Mouse (Mus musculus) embryonic fibroblast, embryonic 13.5 days (primary cell): ENCODE measurements around the gene Cwf19l1. TPM values are rescaled to one million over a fixed set of nuclear protein-coding genes. Genes with fewer than 3 reads are reported as not detected.
A peak's percentile ranks its signal among the peaks of the same experiment; 100 is the strongest.
"Not testable (repeated sequence)": the region's sequence is repeated elsewhere in the genome, so short reads cannot be mapped to it uniquely, and the experiment has no call there.

ENCODE experiments used
- H3K27ac ChIP-seq: 2 replicates; pipeline ENCODE4 v1.5.1; 2012; ENCODE audit warnings: low read length, control low read depth, inconsistent platforms; ENCODE audit not compliant: insufficient read depth
- H3K4me1 ChIP-seq: 2 replicates; pipeline ENCODE4 v1.6.1; 2011; ENCODE audit warnings: low read length; ENCODE audit not compliant: control insufficient read depth, insufficient read depth
- H3K4me3 ChIP-seq: 2 replicates; pipeline ENCODE4 v1.5.1; 2011; ENCODE audit warnings: mild to moderate bottlenecking, control low read depth, low read length; ENCODE audit not compliant: insufficient read depth
- CTCF ChIP-seq: IDR thresholded peaks from 2 replicates; pipeline ENCODE4 v1.5.1; 2011; ENCODE audit warnings: mild to moderate bottlenecking, control low read depth, low read length, moderate library complexity, borderline replicate concordance; ENCODE audit not compliant: insufficient read depth
- POLR2A ChIP-seq: IDR thresholded peaks from 2 replicates; pipeline ENCODE4 v1.6.1; 2011; ENCODE audit warnings: low read depth, mild to moderate bottlenecking, control low read depth, low read length, moderate library complexity
- polyA plus RNA-seq: library from polyadenylated mRNA; stranded (reverse); fragments of >200 nt; gene quantifications from 2 replicates; pipeline ENCODE4 v1.2.4, GENCODE M21; 2011; ENCODE audit warnings: low read depth; ENCODE audit not compliant: missing spikeins, insufficient read length

The Cwf19l1 gene
- polyA plus RNA-seq, 1 experiment: 18.0 TPM

GRCm38 (mm10) chr19:44148345-44148744, 12.7 kb upstream of the Cwf19l1 start:
- H3K4me1 ChIP-seq: peaks cover 3% of the 10 kb centered on the region; the same call in 1 of the 2 replicates
- TF ChIP-seq CTCF (no peak), POLR2A (no peak)
- H3K27ac ChIP-seq: no peak overlapping the region
- no peak overlapping the region for H3K4me3 ChIP-seq

DNA sequence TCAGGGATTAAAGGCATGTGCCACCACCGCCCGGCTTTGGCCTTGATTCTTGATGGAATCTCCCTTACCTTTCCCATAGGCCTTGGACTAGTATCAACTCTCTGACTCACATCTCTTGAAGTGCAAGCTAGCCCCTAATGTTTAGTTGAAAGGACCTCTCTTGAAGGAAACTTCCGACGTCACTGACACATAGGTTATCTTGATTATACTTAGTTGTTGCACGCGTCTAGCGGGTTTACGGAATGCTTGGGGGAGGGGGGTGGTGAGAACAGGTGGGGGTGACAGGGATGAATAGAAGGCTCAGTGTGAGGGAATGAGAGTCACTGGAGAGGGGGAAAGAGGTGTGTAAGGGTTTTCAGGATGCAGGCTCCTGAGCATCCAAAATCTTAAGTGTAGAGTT, 11.3 kb upstream of the Cwf19l1 start:
- Histone ChIP-seq H3K4me3 (no peak overlapping the region), H3K27ac (no peak overlapping the region), H3K4me1 (peaks cover 3% of the 10 kb centered on the region; the same call in 1 of the 2 replicates)
- TF ChIP-seq POLR2A (no peak), CTCF (no peak)

DNA sequence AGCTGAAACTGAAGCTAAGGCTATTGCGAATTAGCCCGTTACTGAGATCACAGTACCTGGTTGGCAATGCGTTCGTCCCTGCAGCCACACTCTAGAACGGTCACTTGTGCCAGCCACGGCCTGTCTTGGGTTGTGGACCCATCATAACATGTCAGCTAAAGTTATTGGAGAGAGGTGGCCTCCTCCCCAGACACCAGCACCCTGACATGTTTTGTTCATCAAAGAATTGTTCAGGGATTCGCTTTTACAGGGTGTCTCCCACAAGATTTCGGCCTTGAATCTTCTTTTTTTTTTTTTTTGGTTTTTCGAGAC, 10.8 kb upstream of the Cwf19l1 start:
- H3K4me1 ChIP-seq: peaks cover 3% of the 10 kb centered on the region; the same call in 1 of the 2 replicates
- H3K27ac ChIP-seq: no peak overlapping the region
- no peak overlapping the region for H3K4me3 ChIP-seq
- TF ChIP-seq POLR2A (no peak), CTCF (no peak)

- TF ChIP-seq POLR2A: peak; percentile 81
- TF ChIP-seq CTCF: no peak
- no peak within 1 kb of the TSS for H3K27ac ChIP-seq
- H3K4me3 ChIP-seq: peak within 1 kb of the TSS; percentile 81
- H3K4me1 ChIP-seq: peaks cover 3% of the 10 kb centered on the region; the same call in 1 of the 2 replicates
Measured at GRCm38 (mm10) chr19:44145702-44146567, 10.3 kb upstream of the Cwf19l1 start, which contains the start of gene Bloc1s2. Gene Bloc1s2, minus strand, starts transcription at chr19:44146446.

DNA sequence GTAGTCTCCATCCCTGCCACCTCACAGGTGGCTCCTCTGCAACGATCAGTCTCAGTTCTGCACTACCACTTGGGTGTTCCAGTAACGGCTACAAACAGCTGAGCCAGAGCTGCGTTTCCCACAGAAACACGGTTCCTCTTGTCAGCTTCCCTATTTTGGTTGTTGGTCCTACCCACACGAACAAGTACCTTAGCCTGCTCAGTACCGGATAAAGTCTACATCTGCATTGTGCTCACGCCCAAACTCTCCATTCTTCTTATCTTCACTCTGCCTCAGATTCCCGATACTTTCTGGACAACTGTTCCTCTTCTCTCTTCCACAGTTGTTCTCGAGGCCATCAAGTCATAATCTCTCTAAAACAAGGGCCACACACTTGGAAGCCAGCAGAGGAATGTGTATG, 8.7 kb upstream of the Cwf19l1 start:
- Histone ChIP-seq H3K27ac (no peak overlapping the region), H3K4me3 (no peak overlapping the region), H3K4me1 (peaks cover 3% of the 10 kb centered on the region; the same call in 1 of the 2 replicates)
- no peak for TF ChIP-seq POLR2A
- no peak for TF ChIP-seq CTCF

- Histone ChIP-seq H3K4me3 (no peak overlapping the region), H3K27ac (no peak overlapping the region), H3K4me1 (peaks cover 5% of the 10 kb centered on the region)
- no peak for TF ChIP-seq POLR2A
- TF ChIP-seq CTCF: no peak
Measured at GRCm38 (mm10) chr19:44135960-44136485, 347 bp upstream of the Cwf19l1 start.

- no peak overlapping the region for H3K4me3 ChIP-seq
- H3K27ac ChIP-seq: no peak overlapping the region
- TF ChIP-seq POLR2A: no peak
- TF ChIP-seq CTCF: no peak
- peaks cover 5% of the 10 kb centered on the region for H3K4me1 ChIP-seq
Measured at GRCm38 (mm10) chr19:44132917-44133316, 2.8 kb downstream of the Cwf19l1 start.

- Histone ChIP-seq H3K4me3 (no peak overlapping the region), H3K4me1 (peaks cover 3% of the 10 kb centered on the region), H3K27ac (no peak overlapping the region)
- TF ChIP-seq POLR2A (no peak), CTCF (no peak)
Measured at GRCm38 (mm10) chr19:44128560-44128959, 7.1 kb downstream of the Cwf19l1 start.

- TF ChIP-seq POLR2A: no peak
- TF ChIP-seq CTCF: no peak
- H3K4me1 ChIP-seq: peaks cover 3% of the 10 kb centered on the region
- H3K4me3 ChIP-seq: no peak overlapping the region
- H3K27ac ChIP-seq: no peak overlapping the region
Measured at GRCm38 (mm10) chr19:44127729-44128497, 7.8 kb downstream of the Cwf19l1 start.

DNA sequence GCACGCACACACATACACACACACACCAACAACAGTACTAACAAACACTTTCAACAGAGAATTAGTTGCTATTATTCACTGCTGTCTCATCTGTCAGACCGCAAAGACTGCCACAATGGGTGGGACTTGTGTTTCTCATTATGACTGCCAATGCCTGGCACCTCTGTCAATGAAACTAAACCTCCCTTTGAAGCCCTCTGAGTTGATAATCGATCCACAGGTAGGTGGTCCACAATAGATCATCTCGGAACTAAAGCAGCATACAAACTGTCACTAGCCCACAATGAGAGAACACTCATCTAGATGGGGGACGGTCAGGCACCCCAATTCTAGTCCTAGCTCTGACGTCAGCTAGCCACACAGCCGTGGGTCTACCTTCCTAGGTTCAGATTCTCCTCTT, 14.5 kb downstream of the Cwf19l1 start:
- TF ChIP-seq CTCF (no peak), POLR2A (no peak)
- H3K4me3 ChIP-seq: no peak overlapping the region
- no peaks in the 10 kb centered on the region for H3K4me1 ChIP-seq
- H3K27ac ChIP-seq: no peak overlapping the region

DNA sequence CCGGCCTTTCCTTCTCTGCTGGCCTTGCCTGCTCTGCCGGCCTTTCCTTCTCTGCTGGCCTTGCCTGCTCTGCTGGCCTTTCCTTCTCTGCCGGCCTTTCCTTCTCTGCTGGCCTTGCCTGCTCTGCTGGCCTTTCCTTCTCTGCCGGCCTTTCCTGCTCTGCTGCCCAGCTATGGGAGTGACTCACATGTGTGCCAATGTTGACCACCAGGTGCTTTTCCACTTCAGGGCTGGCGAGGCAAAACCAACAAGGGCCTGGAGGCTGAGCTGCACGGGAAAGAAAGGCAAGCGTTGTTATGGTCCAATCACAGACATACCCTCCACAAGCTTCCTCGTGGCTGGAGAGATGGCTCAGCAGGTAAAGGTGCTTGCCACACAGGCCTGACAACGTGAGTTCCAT, 15.0 kb downstream of the Cwf19l1 start:
- not testable (repeated sequence) for H3K27ac ChIP-seq, H3K4me1 ChIP-seq, H3K4me3 ChIP-seq
